Mouse (Mus musculus) megakaryocyte, embryonic 14.5 days (primary cell): ENCODE results near the gene 4933411K16Rik.

ENCODE experiments used
- FLI1 ChIP-seq: IDR thresholded peaks from 2 replicates; pipeline ENCODE4 v1.6.1; 2012; ENCODE audit warnings: low read length, inconsistent platforms, mixed read lengths
- GATA1 ChIP-seq: IDR thresholded peaks from 3 replicates; pipeline ENCODE4 v1.6.1; 2012; ENCODE audit warnings: mixed read lengths, low read length, inconsistent platforms, borderline replicate concordance

- TF ChIP-seq FLI1 (no peak), GATA1 (no peak)
Measured at GRCm38 (mm10) chr19:42072802-42073201, 20.8 kb downstream of the 4933411K16Rik start.
